Mouse (Mus musculus) bone marrow, adult 2 months (tissue): ENCODE data around the gene Hilpda.

Experiments
- CTCF ChIP-seq: fragments of 200-500 bp; IDR thresholded peaks from 2 replicates; pipeline ENCODE4 v1.5.1; 2011; ENCODE audit warnings: low read length, control low read depth; ENCODE audit not compliant: control insufficient read depth, insufficient read depth
- POLR2A ChIP-seq: fragments of 200-500 bp; IDR thresholded peaks from 2 replicates; pipeline ENCODE4 v1.6.1; 2011; ENCODE audit warnings: low read depth, mild to moderate bottlenecking, control low read depth, low read length, borderline replicate concordance; ENCODE audit not compliant: control insufficient read depth

DNA sequence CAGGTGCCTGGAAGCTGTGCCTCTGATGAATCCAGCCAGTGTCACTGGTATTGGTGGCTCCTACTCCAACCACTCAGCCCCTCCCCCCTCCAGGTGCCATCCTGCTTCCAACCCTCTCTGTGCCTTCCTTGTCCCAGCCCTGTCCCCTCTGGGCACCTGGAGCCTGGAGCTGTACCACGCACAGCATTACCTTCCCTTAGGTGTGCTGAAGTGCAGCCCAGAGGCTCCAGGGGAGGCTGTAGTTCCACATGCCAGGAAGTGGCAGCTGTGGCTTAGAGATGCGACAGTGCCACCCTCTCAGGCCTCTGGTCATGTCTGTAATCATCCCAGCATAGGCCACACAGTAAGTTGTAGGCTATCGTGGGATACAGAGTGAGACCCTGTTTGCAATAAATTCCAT lies 40.5 kb upstream of the Hilpda start:
- no peak for TF ChIP-seq CTCF
- no peak for TF ChIP-seq POLR2A
